Mouse (Mus musculus) forebrain, embryonic 15.5 days (tissue): Measurements from ENCODE around the gene Serpinb8. TPM values are rescaled to one million over a fixed set of nuclear protein-coding genes. Genes with fewer than 3 reads are reported as not detected.

Experiments used
- ATAC-seq: fragments of 200-750 bp; cut with Nextera tagmentation; replicated peaks from 2 replicates; pipeline ENCODE4 v1.8.0; 2017; ENCODE audit warnings: mild to moderate bottlenecking, moderate TSS enrichment, moderate library complexity
- H3K27ac ChIP-seq: fragments of 300-500 bp; sonication (generic); replicated peaks from 2 replicates; pipeline ENCODE4 v1.5.1; 2015; ENCODE audit warnings: mild to moderate bottlenecking, inconsistent platforms
- H3K27me3 ChIP-seq: fragments of 300-500 bp; sonication (generic); 2 replicates; pipeline ENCODE4 v1.6.1; 2015; ENCODE audit warnings: inconsistent platforms
- H3K36me3 ChIP-seq: fragments of 300-500 bp; sonication (generic); 2 replicates; pipeline ENCODE4 v1.6.1; 2015; ENCODE audit warnings: mild to moderate bottlenecking, inconsistent platforms
- H3K4me1 ChIP-seq: fragments of 300-500 bp; sonication (generic); 2 replicates; pipeline ENCODE4 v1.6.1; 2015; ENCODE audit warnings: inconsistent platforms
- H3K4me2 ChIP-seq: fragments of 300-500 bp; sonication (generic); replicated peaks from 2 replicates; pipeline ENCODE4 v1.6.1; 2015; ENCODE audit warnings: mild to moderate bottlenecking, inconsistent platforms
- H3K4me3 ChIP-seq: fragments of 300-500 bp; sonication (generic); 2 replicates; pipeline ENCODE4 v1.5.1; 2015; ENCODE audit warnings: mild to moderate bottlenecking, inconsistent platforms
- H3K9ac ChIP-seq: fragments of 300-500 bp; sonication (generic); replicated peaks from 2 replicates; pipeline ENCODE4 v1.6.1; 2015; ENCODE audit warnings: mild to moderate bottlenecking, inconsistent platforms
- H3K9me3 ChIP-seq: fragments of 300-500 bp; sonication (generic); 2 replicates; pipeline ENCODE4 v1.6.1; 2016; ENCODE audit warnings: inconsistent platforms
- WGBS: fragments of 180-500 bp; shearing (Covaris S2); methylation state at CpG from one replicate; pipeline ENCODE4 v1.1.7; 2015; ENCODE audit warnings: mixed read lengths; 5-methylcytosine and 5-hydroxymethylcytosine counted together
- polyA plus RNA-seq: library from polyadenylated mRNA; unstranded; fragments of >200 nt; fragmentation: Nextera tagmentation; extraction: Ambion mirVana; gene quantifications from 2 replicates; pipeline ENCODE4 v1.2.1, GENCODE M21; 2015

Serpinb8 gene
- polyA plus RNA-seq, 1 experiment from 2014 or later = 0.17 TPM

DNA sequence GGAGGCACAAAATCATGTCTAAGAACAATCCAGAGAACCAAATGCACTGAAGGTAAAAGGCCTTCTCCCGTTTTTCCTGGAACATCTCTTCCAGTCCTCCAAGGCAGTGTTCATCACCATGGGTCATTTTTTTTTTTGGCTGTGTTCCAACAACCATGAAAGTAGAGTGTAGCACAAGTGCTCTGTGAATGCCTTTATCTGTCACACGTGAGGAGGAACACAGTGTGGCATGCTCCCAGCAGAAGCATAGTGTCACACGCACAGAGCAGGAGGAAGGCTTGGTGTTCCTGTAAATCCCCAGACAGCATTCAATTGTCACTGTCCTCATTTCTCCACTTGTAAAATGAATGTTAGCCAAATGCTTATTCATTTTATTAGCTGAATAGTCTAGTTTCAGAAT, 2.8 kb downstream of the Serpinb8 start:
- no peak overlapping the region for H3K4me3 ChIP-seq
- WGBS = 69% methylated on average over 3 of the region's 3 CpGs
- no peak overlapping the region for H3K27ac ChIP-seq
- no peak overlapping the region for H3K4me2 ChIP-seq
- H3K9me3 ChIP-seq = no peaks in the 10 kb centered on the region
- no peaks in the 10 kb centered on the region for H3K27me3 ChIP-seq
- no peaks in the 10 kb centered on the region for H3K36me3 ChIP-seq
- no peak for ATAC-seq
- H3K4me1 ChIP-seq = peaks cover 7% of the 10 kb centered on the region; the same call in 1 of the 2 replicates
- H3K9ac ChIP-seq = no peak overlapping the region

DNA sequence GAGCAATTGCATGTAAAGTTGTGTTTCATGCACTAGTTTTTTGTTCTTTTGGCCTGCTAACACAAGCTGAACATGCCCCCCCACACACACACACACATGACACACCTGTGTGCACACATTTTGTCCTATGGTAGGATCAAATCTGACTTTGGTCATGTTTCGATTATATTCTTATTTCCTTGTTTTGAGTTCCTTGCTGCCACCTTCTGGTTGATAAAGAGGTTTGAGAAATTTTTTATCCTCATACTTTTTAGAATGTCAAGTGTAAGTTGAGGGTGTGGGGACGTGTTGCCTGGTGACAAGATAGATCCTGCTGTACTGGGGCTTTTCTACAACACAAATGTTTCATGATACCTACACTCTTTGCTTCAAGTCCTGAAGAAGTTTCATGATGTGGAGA, 3.7 kb downstream of the Serpinb8 start:
- 77% methylated on average over 2 of the region's 2 CpGs for WGBS
- Histone ChIP-seq H3K9me3 (no peaks in the 10 kb centered on the region), H3K27ac (no peak overlapping the region), H3K27me3 (no peaks in the 10 kb centered on the region), H3K4me1 (peaks cover 7% of the 10 kb centered on the region; the same call in 1 of the 2 replicates), H3K9ac (no peak overlapping the region), H3K36me3 (no peaks in the 10 kb centered on the region), H3K4me2 (no peak overlapping the region), H3K4me3 (no peak overlapping the region)
- ATAC-seq = no peak

DNA sequence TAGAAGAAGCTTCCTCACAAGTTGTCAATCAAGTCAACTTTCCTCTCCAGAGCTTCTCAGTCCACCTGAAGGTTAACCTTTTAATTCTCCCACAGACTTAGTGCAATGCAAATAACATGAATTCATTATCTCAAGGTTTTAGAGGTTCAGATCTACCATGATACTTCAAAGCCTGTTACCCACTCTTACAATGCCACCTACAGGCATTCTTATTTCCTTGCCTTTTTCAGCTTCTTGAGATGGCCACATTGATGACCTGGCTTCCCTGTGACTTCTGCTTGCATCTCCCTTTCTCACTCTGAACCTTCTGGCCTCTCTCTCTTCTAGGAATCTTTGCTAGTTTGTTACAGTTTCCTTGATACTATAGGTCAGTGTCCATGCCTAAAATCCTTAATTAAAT, 7.1 kb downstream of the Serpinb8 start:
- no peaks in the 10 kb centered on the region for H3K9me3 ChIP-seq
- H3K9ac ChIP-seq = no peak overlapping the region
- no peaks in the 10 kb centered on the region for H3K27me3 ChIP-seq
- no peaks in the 10 kb centered on the region for H3K36me3 ChIP-seq
- ATAC-seq = no peak
- no peak overlapping the region for H3K4me2 ChIP-seq
- no peak overlapping the region for H3K27ac ChIP-seq
- H3K4me1 ChIP-seq = no peaks in the 10 kb centered on the region
- no peak overlapping the region for H3K4me3 ChIP-seq

DNA sequence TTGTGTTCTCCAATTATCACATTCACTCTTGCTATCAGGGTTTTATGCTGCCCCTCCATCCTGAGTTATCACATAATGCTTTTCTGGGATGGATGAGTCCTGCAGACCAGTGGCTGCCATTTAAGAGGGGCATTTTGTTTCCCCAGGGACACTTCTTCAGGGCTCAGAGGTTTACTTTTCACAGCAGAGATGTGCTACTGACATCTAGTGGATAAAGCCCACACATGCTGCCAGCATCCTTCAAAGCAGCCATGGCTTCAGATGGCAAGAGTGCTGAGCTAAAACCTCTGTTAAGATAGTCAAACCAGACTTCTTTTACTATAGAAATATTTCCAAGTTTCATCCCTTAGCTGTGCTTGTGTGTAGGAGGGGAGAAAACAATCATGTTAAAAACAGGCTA, 8.7 kb downstream of the Serpinb8 start:
- H3K27ac ChIP-seq = no peak overlapping the region
- ATAC-seq = no peak
- H3K4me2 ChIP-seq = no peak overlapping the region
- H3K4me3 ChIP-seq = no peak overlapping the region
- no peaks in the 10 kb centered on the region for H3K9me3 ChIP-seq
- no peak overlapping the region for H3K9ac ChIP-seq
- H3K4me1 ChIP-seq = no peaks in the 10 kb centered on the region
- H3K36me3 ChIP-seq = no peaks in the 10 kb centered on the region
- no peaks in the 10 kb centered on the region for H3K27me3 ChIP-seq

DNA sequence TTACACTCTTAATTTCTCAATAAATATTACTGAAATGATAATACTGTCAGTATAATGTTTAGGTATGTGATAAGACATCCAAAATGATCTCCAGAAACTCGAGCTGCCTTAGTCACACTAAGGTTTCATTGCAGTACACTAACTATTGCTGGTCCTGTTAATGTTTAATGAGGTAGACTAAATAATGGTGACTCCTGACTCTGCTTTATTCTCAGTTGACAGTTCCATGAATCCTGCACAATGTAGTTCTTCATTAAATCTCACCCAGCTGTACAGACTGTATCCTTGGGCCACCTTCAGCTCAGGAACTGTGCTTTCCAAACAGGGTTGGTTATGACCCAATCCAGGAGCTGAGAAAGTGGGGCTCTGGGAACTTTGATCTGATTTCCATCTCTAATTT, 19.1 kb downstream of the Serpinb8 start:
- H3K9ac ChIP-seq = no peak overlapping the region
- no peaks in the 10 kb centered on the region for H3K36me3 ChIP-seq
- H3K4me2 ChIP-seq = no peak overlapping the region
- no peak for ATAC-seq
- H3K9me3 ChIP-seq = no peaks in the 10 kb centered on the region
- no peaks in the 10 kb centered on the region for H3K4me1 ChIP-seq
- no peaks in the 10 kb centered on the region for H3K27me3 ChIP-seq
- 37% methylated on average over 1 of the region's 1 CpGs for WGBS
- no peak overlapping the region for H3K27ac ChIP-seq
- H3K4me3 ChIP-seq = no peak overlapping the region

DNA sequence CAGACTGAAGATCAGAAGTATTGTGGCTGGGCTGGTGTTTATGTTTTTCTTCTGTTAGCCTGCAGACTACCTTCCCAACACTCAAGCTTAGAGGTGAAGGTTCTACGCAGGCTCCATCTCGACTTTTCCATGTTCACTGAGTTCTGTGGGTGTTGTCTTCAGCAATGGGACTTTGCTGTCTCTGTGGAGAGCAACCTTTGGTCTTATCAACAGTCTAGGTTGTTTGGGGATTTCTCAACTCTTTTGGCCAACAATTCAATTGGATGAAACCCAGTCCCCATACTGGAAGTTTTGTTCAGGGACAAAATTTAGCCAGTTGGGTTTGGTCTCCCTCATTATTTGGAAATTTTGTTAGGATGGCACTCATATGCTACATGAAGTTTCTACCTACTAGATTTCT, 24.3 kb downstream of the Serpinb8 start:
- Histone ChIP-seq H3K4me1 (no peaks in the 10 kb centered on the region), H3K4me3 (no peak overlapping the region), H3K36me3 (no peaks in the 10 kb centered on the region), H3K27me3 (no peaks in the 10 kb centered on the region), H3K9me3 (no peaks in the 10 kb centered on the region), H3K27ac (no peak overlapping the region), H3K4me2 (no peak overlapping the region), H3K9ac (no peak overlapping the region)
- 79% methylated on average over 2 of the region's 2 CpGs for WGBS
- no peak for ATAC-seq

DNA sequence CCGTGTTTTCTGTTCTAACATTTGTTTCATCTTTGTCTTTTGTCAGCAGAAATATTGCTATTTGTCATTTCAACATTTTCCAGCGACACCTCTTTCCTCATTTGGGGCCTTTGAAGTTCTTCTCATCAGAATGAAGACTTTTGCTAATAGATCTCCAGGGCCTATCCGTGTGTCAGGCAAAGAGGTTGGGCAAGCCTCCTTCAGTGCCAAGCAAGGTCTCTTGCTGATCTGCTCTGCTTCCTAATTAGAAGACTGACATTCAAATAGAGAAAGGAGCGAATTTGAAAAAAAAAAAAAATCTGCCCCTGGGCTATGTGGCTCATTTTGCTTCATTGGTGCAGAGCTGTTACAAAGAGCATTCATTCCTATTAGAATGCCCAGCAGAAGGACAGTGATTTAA, 32.2 kb downstream of the Serpinb8 start:
- Histone ChIP-seq H3K4me3 (no peak overlapping the region), H3K9me3 (no peaks in the 10 kb centered on the region), H3K4me2 (no peak overlapping the region), H3K27me3 (no peaks in the 10 kb centered on the region), H3K9ac (no peak overlapping the region), H3K27ac (no peak overlapping the region), H3K36me3 (no peaks in the 10 kb centered on the region), H3K4me1 (no peaks in the 10 kb centered on the region)
- 31% methylated on average over 4 of the region's 4 CpGs for WGBS
- ATAC-seq = no peak

DNA sequence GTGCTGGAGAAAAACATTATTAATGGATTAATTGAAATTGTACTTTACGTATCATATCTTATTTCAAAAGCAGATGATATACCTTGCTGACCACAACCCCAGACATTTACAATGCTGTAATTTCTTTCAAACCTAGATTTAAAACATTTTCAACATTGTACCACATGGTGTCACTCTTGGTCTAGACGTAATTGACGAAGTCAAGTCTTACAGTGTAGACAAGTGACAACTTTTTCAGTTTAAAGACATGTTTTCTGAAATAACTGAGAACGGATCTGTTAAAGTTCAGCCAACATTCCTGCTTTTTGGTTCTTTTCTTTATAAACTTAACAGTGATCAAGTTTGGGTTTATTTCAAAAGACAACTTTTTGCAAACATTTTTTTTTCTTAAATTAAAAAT, 46.1 kb downstream of the Serpinb8 start:
- ATAC-seq = peak; percentile 78
- H3K4me2 ChIP-seq = no peak overlapping the region

DNA sequence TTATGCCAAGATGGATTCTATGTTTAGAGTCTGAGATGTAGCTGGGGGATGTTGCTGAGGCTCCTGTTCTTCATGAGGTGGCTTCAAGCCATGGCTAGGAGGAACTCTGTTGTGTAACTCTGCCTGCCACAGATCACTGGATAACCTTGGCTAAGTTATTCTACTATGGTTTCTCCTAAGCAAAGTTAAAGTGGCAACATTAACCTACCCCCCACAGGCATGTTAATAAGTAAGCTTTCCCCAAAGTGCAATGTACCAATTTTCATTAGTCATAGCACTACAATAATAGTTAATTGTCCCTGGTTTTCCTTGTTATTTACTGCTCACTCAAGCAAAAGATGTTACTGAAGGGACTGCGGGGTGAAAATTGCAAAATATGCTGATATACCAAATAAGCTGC, 48.2 kb downstream of the Serpinb8 start:
- ATAC-seq = no peak
- 42% methylated on average over 1 of the region's 1 CpGs for WGBS

More for the DNA sequence above, 46.1 kb downstream of the Serpinb8 start:
- WGBS = 29% methylated on average over 4 of the region's 4 CpGs
- Histone ChIP-seq H3K36me3 (no peaks in the 10 kb centered on the region), H3K4me1 (no peaks in the 10 kb centered on the region), H3K27me3 (no peaks in the 10 kb centered on the region), H3K27ac (no peak overlapping the region), H3K4me3 (no peak overlapping the region), H3K9ac (no peak overlapping the region), H3K9me3 (no peaks in the 10 kb centered on the region)

DNA sequence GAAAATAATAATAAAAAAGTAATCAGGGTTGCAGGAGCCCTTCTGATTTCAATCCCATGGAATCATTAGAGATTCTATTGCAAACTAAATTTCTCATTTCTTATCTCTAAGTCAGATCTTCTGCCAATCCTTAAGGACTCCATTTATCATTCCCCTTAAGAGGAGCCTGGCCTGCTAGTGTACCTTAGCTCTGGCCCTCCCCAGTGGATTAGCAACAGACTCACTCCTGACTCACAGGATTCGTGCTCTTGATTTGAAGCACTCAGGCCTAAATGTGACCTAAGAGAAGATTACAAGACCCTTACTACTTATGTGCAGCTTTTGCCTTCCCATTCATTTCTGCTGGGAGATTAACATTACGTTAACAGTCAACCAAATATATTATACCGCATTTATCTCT, 48.7 kb downstream of the Serpinb8 start:
- Histone ChIP-seq H3K27me3 (no peaks in the 10 kb centered on the region), H3K4me2 (no peak overlapping the region), H3K27ac (no peak overlapping the region), H3K9ac (no peak overlapping the region), H3K4me1 (peaks cover 2% of the 10 kb centered on the region; the same call in 1 of the 2 replicates), H3K36me3 (no peaks in the 10 kb centered on the region), H3K9me3 (no peaks in the 10 kb centered on the region), H3K4me3 (no peak overlapping the region)
- no peak for ATAC-seq
- 90% methylated on average over 3 of the region's 3 CpGs for WGBS

More for the DNA sequence above, 48.2 kb downstream of the Serpinb8 start:
- peaks cover 2% of the 10 kb centered on the region; the same call in 1 of the 2 replicates for H3K4me1 ChIP-seq
- H3K27me3 ChIP-seq = no peaks in the 10 kb centered on the region
- H3K4me3 ChIP-seq = no peak overlapping the region
- H3K9ac ChIP-seq = no peak overlapping the region
- H3K36me3 ChIP-seq = no peaks in the 10 kb centered on the region
- no peaks in the 10 kb centered on the region for H3K9me3 ChIP-seq
- no peak overlapping the region for H3K27ac ChIP-seq
- no peak overlapping the region for H3K4me2 ChIP-seq

DNA sequence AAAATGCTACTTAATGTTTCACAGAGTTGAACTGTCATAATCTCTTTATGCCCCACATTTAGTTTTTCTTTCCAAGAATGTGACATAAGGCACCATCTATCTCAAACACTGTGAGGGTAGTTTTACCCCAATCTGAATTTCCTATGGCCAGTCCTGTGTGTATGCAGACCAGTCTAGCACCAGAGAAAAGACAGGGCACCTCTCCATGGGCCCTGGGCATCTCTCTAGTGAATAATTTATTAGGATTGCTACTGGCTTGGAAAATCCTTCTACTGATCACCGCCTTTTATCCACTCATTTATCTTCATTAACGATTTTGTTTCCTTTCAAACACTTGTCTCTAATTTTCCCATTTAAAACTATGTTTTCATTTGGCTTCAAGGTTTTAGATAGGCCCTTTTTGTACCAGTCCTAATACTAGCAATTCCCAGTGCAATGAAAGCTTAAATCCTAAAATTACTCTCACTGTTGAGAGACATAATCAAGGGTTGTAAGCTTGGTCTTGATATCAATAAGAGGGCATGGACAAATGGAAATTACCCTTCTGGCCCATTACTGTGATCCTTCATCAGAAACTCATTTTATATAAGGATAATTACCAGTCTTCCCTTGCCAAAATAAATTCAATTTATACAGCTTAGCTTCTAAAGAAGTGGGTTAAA, 52.8 kb downstream of the Serpinb8 start:
- ATAC-seq = peak; percentile 49; the same call in 1 of the 2 replicates
- Histone ChIP-seq H3K4me3 (no peak overlapping the region), H3K4me1 (peaks cover 2% of the 10 kb centered on the region; the same call in 1 of the 2 replicates), H3K9ac (no peak overlapping the region), H3K27me3 (no peaks in the 10 kb centered on the region), H3K9me3 (no peaks in the 10 kb centered on the region), H3K36me3 (no peaks in the 10 kb centered on the region), H3K27ac (no peak overlapping the region), H3K4me2 (no peak overlapping the region)
- 23% methylated on average over 2 of the region's 2 CpGs for WGBS

DNA sequence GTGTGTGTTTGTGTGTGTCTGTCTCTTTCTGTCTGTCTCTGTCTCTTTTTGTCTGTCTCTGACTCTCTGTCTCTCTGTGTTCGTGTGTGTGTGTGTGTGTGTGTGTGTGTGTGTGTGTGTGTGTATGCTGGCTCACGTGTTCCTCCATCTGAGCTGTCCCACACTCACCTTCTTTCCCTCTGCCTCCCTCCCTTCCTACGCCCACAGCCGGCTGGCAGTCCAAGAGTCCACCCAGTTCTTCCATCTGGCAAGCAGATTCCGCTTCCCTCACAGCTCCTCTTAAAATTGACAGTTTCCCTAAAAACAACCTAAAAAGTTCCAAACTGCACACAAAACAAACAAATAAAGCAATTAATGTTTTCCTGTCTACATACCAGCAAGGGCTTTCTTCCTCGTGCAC, 55.3 kb downstream of the Serpinb8 start:
- no peak overlapping the region for H3K4me2 ChIP-seq
- no peak for ATAC-seq
- H3K36me3 ChIP-seq = no peaks in the 10 kb centered on the region
- no peak overlapping the region for H3K4me3 ChIP-seq
- H3K27me3 ChIP-seq = no peaks in the 10 kb centered on the region
- H3K27ac ChIP-seq = no peak overlapping the region
- peaks cover 2% of the 10 kb centered on the region; the same call in 1 of the 2 replicates for H3K4me1 ChIP-seq
- no peak overlapping the region for H3K9ac ChIP-seq
- H3K9me3 ChIP-seq = no peaks in the 10 kb centered on the region
- 57% methylated on average over 5 of the region's 6 CpGs for WGBS

DNA sequence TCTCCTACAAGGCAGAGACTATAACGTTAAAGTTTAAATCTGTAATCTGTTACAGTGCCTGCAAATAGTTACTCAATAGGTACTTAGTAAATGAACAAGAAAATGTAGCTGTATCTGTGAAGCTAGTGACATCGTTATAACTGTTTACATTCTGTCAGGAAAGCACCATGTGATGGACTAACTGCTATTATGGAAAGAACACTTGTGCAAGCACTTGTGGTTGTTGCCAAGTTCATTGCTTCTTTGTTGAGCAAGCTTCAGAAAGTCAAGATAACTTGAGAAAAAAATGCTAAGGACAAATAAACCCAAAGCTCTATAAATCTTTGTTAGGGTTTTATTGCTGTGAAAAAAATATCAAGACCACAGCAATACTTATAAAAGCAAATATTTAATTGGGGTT, 67.9 kb downstream of the Serpinb8 start:
- Histone ChIP-seq H3K27ac (no peak overlapping the region), H3K4me3 (no peak overlapping the region), H3K9ac (no peak overlapping the region), H3K4me1 (no peaks in the 10 kb centered on the region), H3K36me3 (no peaks in the 10 kb centered on the region), H3K9me3 (no peaks in the 10 kb centered on the region), H3K27me3 (no peaks in the 10 kb centered on the region), H3K4me2 (no peak overlapping the region)
- no peak for ATAC-seq
- WGBS = 75% methylated on average over 2 of the region's 2 CpGs
